Mouse (Mus musculus) intestine, embryonic 16.5 days (tissue): ENCODE data around the gene Cmtr1. TPM values are rescaled to one million over a fixed set of nuclear protein-coding genes. Genes with fewer than 3 reads are reported as not detected.

ENCODE experiments used
- ATAC-seq: fragments of 200-750 bp; cut with Nextera tagmentation; 2 replicates; pipeline ENCODE4 v1.8.0; 2017; ENCODE audit warnings: moderate TSS enrichment, moderate library complexity
- H3K27ac ChIP-seq: fragments of 300-500 bp; sonication (generic); 2 replicates; pipeline ENCODE4 v1.5.1; 2014; ENCODE audit warnings: mild to moderate bottlenecking, low read length
- H3K27me3 ChIP-seq: fragments of 300-500 bp; sonication (generic); replicated peaks from 2 replicates; pipeline ENCODE4 v1.6.1; 2014; ENCODE audit warnings: low read length, control low read depth, mixed read lengths; ENCODE audit not compliant: control insufficient read depth, insufficient read depth
- H3K36me3 ChIP-seq: fragments of 300-500 bp; sonication (generic); 2 replicates; pipeline ENCODE4 v1.6.1; 2014; ENCODE audit warnings: low read length, control low read depth; ENCODE audit not compliant: control insufficient read depth, insufficient read depth
- H3K4me1 ChIP-seq: fragments of 300-500 bp; sonication (generic); 2 replicates; pipeline ENCODE4 v1.6.1; 2014; ENCODE audit warnings: low read length, control low read depth, mixed read lengths; ENCODE audit not compliant: control insufficient read depth, insufficient read depth
- H3K4me2 ChIP-seq: fragments of 300-500 bp; sonication (generic); 2 replicates; pipeline ENCODE4 v1.6.1; 2014; ENCODE audit warnings: low read depth, low read length, control low read depth
- H3K4me3 ChIP-seq: fragments of 300-500 bp; sonication (generic); 2 replicates; pipeline ENCODE4 v1.5.1; 2014; ENCODE audit warnings: mild to moderate bottlenecking, low read length
- H3K9ac ChIP-seq: fragments of 300-500 bp; sonication (generic); 2 replicates; pipeline ENCODE4 v1.6.1; 2014; ENCODE audit warnings: low read depth, low read length
- H3K9me3 ChIP-seq: fragments of 300-500 bp; sonication (generic); 2 replicates; pipeline ENCODE4 v1.6.1; 2016; ENCODE audit warnings: low read length, control low read depth; ENCODE audit not compliant: control insufficient read depth
- WGBS: fragments of 180-500 bp; shearing (Covaris S2); extraction: QIAGEN DNeasy Blood & Tissue Kit; methylation state at CpG from one replicate; pipeline ENCODE4 v1.1.7; 2014; 5-methylcytosine and 5-hydroxymethylcytosine counted together
- polyA plus RNA-seq: library from polyadenylated mRNA; unstranded; fragments of >200 nt; fragmentation: Nextera tagmentation; extraction: Ambion mirVana; gene quantifications from 2 replicates; pipeline ENCODE4 v1.2.1, GENCODE M21; 2015

Gene Cmtr1
- polyA plus RNA-seq, 1 experiment from 2014 or later = 92.7 TPM

DNA sequence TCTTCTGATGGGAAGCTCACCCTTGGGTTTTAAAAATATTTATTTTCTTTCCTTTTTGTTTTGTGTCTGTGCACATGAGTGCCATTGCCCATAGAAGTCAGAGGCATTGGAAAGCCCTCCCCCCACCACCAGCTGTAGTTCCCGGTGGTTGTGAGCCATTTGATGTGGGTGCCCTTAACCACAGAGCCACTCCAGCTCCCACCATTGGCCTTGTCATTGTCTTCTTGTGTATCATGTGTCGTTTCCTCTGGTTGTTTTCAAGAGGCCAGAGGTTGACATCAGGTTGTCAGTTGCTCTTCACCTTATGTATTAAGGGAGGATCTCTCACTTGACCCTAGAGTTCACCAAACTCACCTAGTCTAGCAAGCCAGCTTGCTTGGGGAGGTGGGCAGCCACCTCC is 33.2 kb downstream of the Cmtr1 start:
- Histone ChIP-seq H3K9ac (no peak overlapping the region), H3K27me3 (no peaks in the 10 kb centered on the region), H3K9me3 (no peaks in the 10 kb centered on the region), H3K36me3 (peaks cover 22% of the 10 kb centered on the region), H3K27ac (no peak overlapping the region), H3K4me3 (no peak overlapping the region), H3K4me2 (no peak overlapping the region), H3K4me1 (no peaks in the 10 kb centered on the region)
- 68% methylated on average over 2 of the region's 2 CpGs for WGBS
- no peak for ATAC-seq

DNA sequence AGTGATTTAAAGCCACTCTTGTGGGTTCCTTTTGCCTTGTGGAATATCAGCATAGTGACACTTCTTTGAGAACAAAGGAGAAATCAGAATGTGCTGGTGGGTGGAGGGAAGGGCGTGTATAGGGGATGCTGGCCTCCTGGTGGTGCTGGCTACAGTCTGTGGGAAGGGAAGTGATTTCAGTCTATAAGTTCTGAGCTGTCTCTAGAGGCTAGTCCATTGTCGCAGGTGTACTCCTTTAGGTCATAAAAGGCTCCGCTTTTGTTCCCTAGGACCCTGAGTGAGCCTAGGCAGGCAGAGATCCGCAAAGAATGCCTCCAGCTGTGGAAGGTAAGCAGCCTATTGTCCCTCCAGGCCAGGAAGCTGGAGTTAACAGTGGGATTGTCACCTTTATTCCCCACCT is 34.1 kb downstream of the Cmtr1 start:
- WGBS = 70% methylated on average over 4 of the region's 4 CpGs
- no peaks in the 10 kb centered on the region for H3K9me3 ChIP-seq
- H3K36me3 ChIP-seq = peaks cover 19% of the 10 kb centered on the region
- ATAC-seq = no peak
- no peaks in the 10 kb centered on the region for H3K27me3 ChIP-seq
- H3K9ac ChIP-seq = no peak overlapping the region
- H3K4me3 ChIP-seq = no peak overlapping the region
- H3K4me1 ChIP-seq = no peaks in the 10 kb centered on the region
- no peak overlapping the region for H3K4me2 ChIP-seq
- no peak overlapping the region for H3K27ac ChIP-seq

DNA sequence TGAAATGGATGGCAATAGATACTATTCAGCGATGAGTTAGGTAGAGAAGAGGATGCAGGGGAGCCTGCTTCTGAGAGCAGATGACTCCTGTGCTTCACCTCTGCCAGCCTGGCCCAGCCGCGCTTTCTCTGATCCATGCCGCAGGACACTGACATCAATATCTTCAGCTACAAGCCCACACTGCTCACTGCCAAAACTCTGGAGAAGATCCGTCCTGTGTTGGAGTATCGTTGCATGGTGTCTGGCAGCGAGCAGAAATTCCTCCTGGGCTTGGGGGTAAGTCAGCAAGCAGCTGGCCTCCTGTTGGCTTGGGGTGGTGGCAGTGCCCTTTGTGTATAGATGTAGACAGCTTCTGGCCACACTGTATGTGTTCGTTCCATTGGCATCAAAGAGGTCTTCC is 36.5 kb downstream of the Cmtr1 start:
- no peak overlapping the region for H3K9ac ChIP-seq
- WGBS = 95% methylated on average over 8 of the region's 8 CpGs
- H3K4me2 ChIP-seq = no peak overlapping the region
- no peak overlapping the region for H3K27ac ChIP-seq
- no peak for ATAC-seq
- H3K36me3 ChIP-seq = peaks cover 17% of the 10 kb centered on the region
- no peaks in the 10 kb centered on the region for H3K4me1 ChIP-seq
- no peak overlapping the region for H3K4me3 ChIP-seq
- H3K27me3 ChIP-seq = no peaks in the 10 kb centered on the region
- no peaks in the 10 kb centered on the region for H3K9me3 ChIP-seq

DNA sequence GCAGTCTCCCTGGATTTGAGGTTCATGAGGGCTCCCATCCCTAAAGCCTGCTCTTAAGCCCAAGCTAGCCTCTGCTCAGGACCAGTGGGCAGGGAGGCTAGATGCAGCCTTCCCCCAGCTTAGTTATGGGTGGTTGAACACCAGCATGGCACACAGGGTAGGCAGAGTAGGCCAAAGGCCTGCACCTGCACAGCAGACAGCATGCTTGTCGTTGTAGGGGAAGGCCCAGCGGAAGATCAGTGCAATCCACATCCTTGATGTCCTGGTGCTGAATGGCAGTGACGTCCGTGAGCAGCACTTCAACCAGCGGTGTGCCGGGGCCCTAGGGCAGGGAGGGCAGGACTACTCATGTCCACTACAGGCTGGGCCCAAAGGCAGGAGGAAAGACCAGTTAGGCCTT is 38.0 kb downstream of the Cmtr1 start:
- Histone ChIP-seq H3K4me3 (no peak overlapping the region), H3K9me3 (no peaks in the 10 kb centered on the region), H3K9ac (no peak overlapping the region), H3K36me3 (peaks cover 17% of the 10 kb centered on the region), H3K27me3 (no peaks in the 10 kb centered on the region), H3K4me2 (no peak overlapping the region), H3K27ac (no peak overlapping the region), H3K4me1 (no peaks in the 10 kb centered on the region)
- no peak for ATAC-seq
- 85% methylated on average over 6 of the region's 6 CpGs for WGBS

DNA sequence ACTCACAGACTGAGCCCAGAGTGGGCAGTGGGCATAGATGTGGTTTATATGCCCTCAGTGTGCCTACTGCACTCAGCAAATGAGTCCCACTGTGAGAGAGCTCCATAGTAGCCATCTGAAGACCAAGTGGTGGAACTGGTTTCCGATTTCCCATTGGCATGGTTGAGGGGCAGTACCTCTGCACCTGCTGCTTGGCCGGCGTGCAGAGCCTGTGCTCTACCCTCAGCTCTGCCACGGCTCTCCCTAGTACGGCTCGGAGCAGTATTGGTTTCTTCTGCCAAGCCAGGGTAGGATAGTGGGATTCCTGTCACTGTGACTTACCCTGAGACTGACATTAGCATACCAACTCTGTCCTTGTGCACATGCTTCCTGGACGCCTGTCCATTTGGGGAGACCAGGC is 40.2 kb downstream of the Cmtr1 start:
- Histone ChIP-seq H3K4me3 (no peak overlapping the region), H3K27ac (no peak overlapping the region), H3K27me3 (no peaks in the 10 kb centered on the region), H3K9me3 (no peaks in the 10 kb centered on the region), H3K9ac (no peak overlapping the region), H3K4me1 (no peaks in the 10 kb centered on the region), H3K36me3 (peaks cover 10% of the 10 kb centered on the region), H3K4me2 (no peak overlapping the region)
- WGBS = 92% methylated on average over 7 of the region's 7 CpGs
- no peak for ATAC-seq

DNA sequence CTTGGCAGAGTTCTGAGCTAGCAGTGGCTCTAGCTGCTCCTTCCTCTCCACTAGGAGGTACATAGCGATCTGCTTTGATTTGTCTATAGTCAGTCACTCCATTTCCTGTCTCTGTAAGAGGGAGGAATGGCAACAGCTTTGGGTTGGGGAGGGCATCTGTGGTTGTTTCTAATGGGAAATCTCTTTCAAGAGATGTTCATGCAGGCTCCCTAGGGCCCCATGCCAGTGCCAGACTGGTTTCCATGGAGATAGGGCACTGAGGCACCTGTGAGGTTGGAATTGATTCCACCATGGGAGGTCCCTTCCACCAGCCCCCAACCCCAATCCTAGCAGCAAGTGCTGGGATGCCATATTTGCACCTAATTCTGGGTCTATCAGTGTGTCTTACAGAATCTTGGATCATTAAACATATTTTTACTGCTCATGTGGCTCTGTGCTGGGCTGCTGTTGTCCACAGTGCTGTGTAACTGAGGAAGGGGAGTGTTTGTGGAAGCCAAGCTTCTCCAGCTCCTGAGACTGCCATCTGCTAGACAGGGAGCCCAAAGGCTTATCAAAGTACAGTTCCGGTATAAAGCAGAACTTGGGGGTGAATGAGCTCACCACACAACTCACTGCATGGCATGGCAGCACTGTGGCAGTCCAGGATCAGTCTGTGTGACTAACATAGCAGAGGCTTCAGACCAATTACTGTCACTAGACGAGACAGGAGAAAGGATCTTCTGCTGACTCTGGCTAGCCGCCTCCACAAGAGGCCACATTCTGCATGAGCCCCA is 42.7 kb downstream of the Cmtr1 start:
- Histone ChIP-seq H3K9me3 (no peaks in the 10 kb centered on the region), H3K4me2 (no peak overlapping the region), H3K27ac (no peak overlapping the region), H3K36me3 (peaks cover 9% of the 10 kb centered on the region), H3K4me1 (no peaks in the 10 kb centered on the region), H3K4me3 (no peak overlapping the region), H3K9ac (no peak overlapping the region), H3K27me3 (no peaks in the 10 kb centered on the region)
- 71% methylated on average over 4 of the region's 4 CpGs for whole genome bisulfite sequencing
- ATAC-seq = no peak

DNA sequence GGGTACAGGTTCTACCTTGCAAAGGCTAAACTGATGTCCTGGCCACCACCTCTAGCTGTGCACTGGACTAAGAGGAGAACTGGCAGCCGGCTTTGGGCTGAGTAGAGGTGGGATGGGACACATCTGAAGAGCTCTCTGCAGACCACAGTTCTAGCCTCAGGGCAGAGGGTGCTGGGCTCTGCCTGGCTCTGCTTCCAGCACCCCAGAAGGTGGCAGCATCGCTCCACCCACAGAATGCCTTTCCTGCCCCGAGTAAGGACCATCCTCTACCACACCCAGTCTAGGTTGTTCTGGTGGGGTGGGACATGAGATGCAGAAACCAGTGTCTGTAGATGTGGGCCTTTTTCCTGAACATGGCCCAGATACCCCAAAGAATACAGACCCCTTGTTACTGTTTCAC is 44.4 kb downstream of the Cmtr1 start:
- H3K9ac ChIP-seq = no peak overlapping the region
- ATAC-seq = 0 out of 2 replicates have a peak, but pooled peaks have one; percentile 58

DNA sequence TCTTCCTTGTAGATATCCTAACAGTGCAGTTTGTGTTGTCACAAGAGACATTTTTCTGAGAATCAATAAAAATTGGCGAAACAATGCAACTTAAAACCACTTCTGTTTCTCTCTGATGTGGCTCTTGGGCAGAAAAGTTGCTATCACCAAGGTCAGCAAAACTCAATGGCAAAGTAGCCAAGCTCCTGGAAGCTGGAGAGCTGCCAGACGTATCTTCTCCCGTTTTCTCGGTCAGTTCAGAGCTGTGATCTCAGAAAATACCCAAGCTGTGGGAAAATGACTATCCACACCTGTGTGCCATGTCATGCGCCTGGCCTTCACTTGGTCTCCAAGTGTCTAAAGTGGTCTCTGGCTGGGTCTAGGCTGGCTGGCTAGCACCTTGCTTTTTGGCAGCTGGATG is 45.5 kb downstream of the Cmtr1 start:
- Histone ChIP-seq H3K9me3 (no peaks in the 10 kb centered on the region), H3K4me1 (no peaks in the 10 kb centered on the region; the same call in 1 of the 2 replicates), H3K9ac (no peak overlapping the region), H3K4me2 (no peak overlapping the region), H3K36me3 (peaks cover 1% of the 10 kb centered on the region; the same call in 1 of the 2 replicates), H3K4me3 (no peak overlapping the region), H3K27ac (no peak overlapping the region; the same call in 1 of the 2 replicates), H3K27me3 (no peaks in the 10 kb centered on the region)
- ATAC-seq = no peak
- 69% methylated on average over 5 of the region's 5 CpGs for WGBS

More for the DNA sequence above, 44.4 kb downstream of the Cmtr1 start:
- H3K27me3 ChIP-seq = no peaks in the 10 kb centered on the region
- H3K4me1 ChIP-seq = no peaks in the 10 kb centered on the region
- no peak overlapping the region for H3K4me3 ChIP-seq
- H3K27ac ChIP-seq = no peak overlapping the region
- WGBS = 46% methylated on average over 3 of the region's 3 CpGs
- no peaks in the 10 kb centered on the region for H3K9me3 ChIP-seq
- peaks cover 7% of the 10 kb centered on the region for H3K36me3 ChIP-seq
- no peak overlapping the region for H3K4me2 ChIP-seq

DNA sequence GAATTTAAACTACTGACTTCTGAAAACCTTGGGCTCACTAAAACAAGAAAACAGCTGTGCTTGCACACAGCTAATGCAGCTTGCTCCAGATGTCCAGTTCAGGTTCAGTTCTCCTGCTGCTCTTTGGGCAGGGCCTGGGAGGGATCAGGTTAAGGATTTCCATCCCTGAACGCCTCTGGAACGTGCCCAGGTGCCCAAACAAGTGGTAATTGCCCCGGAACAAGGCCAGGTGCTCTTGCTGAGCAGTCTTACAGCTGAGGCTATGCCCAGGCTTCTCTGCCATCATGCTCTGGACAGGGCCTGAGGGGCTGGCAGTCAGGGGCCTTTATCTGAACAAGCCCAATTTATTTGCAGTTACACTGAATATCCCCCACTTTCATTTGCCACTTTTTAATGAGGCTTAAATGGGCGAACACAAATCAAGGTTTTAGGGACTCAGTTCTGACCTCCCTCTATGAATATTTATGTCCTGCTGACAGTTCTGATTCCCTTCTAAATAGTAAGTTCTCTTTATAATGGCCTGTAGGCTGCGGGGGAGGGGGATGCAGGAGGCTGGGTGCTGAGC is 46.7 kb downstream of the Cmtr1 start:
- no peak overlapping the region for H3K9ac ChIP-seq
- peaks cover 2% of the 10 kb centered on the region; the same call in 1 of the 2 replicates for H3K4me1 ChIP-seq
- no peaks in the 10 kb centered on the region for H3K9me3 ChIP-seq
- no peaks in the 10 kb centered on the region for H3K27me3 ChIP-seq
- H3K27ac ChIP-seq = no peak overlapping the region
- no peak for ATAC-seq
- H3K4me3 ChIP-seq = no peak overlapping the region
- no peak overlapping the region for H3K4me2 ChIP-seq
- no peaks in the 10 kb centered on the region for H3K36me3 ChIP-seq
- WGBS = 65% methylated on average over 5 of the region's 5 CpGs
